Mouse (Mus musculus) mouse trophoblast stem cell (cell line): ENCODE measurements at regions not wholly inside any gene's neighbourhood (a gene's known extent, or its start where the extent isn't known, plus 50 kb on each side); places are given as distances from the start of the nearest gene placed in this dataset.

Experiments used
- in situ Hi-C, 2 experiments: fragments of 300-500 bp; cut with MseI, MboI; formaldehyde crosslinking; loops; 2 replicates in 1 of 2; 3 replicates in 1 of 2; pipeline ENCODE4 v1.15.1; 2025

- in situ Hi-C loops: no loop called here
Observed at GRCm38 (mm10) chr1:194041393-194042352, 576.3 kb upstream of the Plxna2 start.

- in situ Hi-C loops: no loop called here
Observed at GRCm38 (mm10) chr1:194038711-194039110, 579.3 kb upstream of the Plxna2 start.

DNA sequence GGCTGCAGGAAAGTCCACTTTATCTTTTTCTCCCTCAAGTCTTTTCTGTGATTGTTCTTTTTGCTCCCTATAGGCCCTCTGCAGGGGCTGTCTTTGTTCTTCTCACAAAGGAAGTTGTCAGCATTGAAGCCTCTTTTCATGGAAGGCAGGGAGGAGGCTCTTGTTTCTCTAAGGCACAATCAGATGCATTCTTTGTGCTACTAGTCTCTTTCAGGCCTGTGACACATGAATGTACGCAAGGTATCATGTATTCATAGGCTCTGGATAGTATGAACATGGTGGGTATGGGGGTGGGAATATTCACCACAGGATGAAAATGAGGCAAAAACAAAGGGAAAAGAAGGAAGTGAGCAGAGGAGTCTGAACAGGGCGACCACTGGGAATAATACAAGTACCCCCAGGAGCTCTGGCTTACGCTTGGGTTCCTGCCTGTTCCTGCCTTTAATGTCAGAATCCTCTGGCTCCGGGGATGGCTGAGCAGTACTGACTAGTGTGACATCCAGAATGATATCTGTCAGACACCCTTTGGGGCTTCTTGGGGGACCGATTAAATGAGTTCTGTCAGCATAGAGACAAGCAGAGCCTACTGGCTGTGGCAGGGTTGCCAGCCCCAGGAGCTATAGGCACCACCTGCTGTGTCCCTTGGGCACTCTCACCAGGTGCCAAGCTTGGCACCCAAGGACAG, 583.7 kb upstream of the Plxna2 start:
- in situ Hi-C loops: no loop called here

GRCm38 (mm10) chr1:194032603-194033002, 585.4 kb upstream of the Plxna2 start:
- in situ Hi-C loops: no loop called here

DNA sequence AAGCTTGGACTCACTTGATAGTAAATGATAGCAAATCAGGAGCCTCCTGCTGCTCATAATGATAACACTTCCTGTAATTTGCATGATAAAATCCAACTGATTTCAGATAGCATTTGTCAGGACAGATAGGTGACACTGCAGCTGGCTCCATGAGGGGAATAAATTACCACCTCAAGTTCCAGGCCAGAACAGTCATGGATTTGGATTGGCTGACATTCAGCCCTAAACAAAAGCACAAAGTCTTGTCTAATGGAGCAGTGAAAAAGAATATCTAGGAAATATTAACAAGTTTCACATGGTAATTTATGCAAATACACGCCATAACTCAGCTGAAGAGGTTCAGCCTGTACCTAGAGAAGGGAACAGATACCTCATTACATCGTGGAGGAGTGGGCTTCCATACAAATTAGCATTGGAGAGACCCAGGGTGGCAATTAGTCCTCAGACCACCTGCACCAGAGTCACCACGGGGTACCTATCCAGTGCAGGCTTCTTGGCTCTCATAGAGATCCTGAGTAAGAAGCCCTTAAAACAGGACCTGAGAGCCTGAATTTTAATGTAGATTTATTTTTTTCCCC, 587.3 kb upstream of the Plxna2 start:
- in situ Hi-C loops: no loop called here

DNA sequence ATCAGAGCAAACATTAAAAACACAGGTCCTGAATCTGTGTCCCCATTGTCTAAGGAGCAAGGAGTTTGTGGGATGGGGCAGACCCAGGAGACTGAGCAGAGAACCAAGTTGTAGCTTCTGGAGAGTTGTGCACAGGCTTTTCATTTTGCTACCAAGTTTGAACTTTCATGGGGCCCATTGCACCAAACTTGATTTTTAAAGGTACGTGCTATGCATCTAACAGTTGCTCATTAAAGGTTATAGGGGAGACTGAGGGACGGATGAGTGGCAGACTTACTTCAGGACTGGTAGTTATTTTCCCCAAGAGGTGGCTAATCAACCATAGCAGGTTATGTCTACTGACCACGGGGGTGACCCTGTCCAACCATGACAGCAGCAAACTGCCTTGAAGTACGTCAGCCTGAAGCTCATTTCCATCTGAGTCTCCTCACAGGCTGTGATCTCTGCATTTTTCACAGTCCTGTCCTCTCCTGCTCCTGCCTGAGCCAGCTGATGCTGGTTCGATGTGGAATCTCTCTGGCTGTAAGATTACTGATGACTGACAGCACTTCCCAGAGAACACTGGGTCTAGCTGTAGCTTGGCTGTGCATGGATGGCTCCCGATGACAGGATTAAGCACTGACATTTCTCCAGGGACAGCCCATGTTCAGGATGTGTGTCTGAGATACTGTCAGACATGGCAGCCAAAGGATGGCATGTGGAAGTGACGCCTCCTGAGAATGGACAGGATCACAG, 590.9 kb upstream of the Plxna2 start:
- in situ Hi-C loops: no loop called here

GRCm38 (mm10) chr1:194026213-194026612, 591.8 kb upstream of the Plxna2 start:
- in situ Hi-C loops: no loop called here

GRCm38 (mm10) chr1:194019282-194019681, 598.7 kb upstream of the Plxna2 start:
- in situ Hi-C loops: no loop called here

DNA sequence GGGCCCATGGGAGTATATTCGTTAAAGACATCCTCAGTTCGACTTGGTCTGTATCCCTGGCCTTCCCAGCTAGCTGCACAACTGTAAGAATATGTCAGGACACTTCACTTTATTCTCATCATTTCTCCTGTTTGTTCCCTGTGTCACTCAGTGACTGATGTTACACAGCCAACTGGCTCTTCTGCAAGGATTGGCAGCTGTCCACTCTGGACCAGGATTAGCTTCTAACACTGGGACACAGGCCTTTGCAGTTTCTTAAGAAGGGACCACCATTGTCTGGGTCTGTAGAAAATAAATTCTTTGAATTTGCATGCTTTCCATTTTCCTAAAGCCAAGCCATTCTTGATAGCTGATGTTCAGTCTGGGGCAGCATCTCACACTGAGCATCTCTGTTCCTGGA, 622.1 kb upstream of the Camk1g start:
- in situ Hi-C loops: no loop called here

DNA sequence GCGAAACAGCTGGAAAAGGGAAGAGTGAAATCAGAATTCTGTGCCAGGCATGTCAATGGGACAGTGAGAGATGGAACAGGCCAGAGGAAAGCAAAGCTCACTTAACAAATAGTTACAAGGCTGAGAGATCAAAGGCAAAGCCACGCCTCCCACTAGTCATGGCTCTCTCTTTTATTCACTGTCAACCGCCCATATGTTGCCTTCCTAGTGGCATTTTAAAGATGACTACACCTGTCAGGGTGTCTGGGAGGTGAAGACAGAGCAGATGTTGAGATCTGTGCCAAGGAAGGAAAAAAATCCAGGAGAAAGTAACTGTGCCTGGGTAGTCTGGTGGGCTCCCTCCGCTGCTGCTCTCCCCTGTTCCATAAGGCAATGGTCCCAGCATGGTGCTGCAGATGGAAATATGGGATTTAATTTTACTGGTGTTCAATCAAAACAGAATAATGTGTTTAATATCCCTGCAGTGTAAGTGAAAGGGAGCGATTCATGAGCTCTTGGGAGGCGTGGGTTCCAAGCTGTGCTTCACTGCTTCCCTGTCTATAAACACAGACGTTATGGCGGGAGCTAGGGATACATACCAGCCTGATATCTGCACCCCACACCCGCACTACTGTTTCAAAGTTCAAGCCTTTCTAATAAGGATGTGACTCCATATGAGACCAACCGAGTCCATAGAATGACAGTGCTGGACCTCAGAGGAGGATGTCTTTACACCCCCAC, 620.0 kb upstream of the Camk1g start:
- in situ Hi-C loops: no loop called here

DNA sequence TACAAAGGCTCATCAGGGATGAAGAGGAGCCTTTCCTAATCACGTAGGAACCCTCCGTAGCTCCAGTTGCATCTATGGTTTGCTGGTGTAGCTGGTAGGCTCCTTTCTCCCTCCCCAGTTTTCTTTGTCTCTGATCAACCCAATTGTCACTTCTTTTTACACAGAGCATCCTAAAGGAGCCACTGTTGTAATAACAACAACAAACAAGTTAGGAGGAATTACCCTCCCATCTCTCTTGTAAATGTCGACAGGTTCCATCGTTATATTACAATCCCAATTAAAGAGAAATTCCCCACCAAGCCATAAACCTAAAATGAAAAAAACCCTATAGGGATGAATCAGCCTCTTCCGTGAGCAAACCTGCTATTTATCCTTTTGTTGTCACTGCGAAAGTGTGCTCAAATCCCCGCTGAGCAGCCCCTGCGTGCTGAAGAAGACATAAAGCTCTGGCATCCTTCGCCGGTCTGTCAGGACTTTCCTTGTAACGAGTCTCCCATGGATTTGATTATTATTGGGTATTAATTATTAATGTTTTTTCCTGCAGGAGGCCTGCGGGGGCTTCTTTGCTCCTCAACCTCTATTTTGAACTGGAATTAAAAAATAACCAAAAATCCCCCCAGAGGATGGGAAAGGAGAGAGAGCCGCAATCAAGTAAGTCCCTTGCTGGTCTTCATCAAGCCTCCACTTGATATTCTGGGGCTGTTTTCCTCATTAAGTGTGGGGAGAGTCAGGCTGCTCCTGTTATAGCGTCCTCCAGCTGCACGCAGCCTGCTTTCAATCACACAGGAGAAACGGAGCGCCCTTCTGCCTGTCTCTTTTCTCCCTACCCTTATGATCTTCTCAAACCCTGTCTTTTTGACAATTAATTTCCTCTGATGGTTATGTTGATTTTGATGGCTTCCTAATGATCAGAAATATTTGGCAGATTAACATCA, 619.1 kb upstream of the Camk1g start:
- in situ Hi-C loops: no loop called here

- in situ Hi-C loops: no loop called here
Observed at GRCm38 (mm10) chr1:193980571-193980970, 610.5 kb upstream of the Camk1g start.

- in situ Hi-C loops: no loop called here
Observed at GRCm38 (mm10) chr1:193971537-193971936, 601.4 kb upstream of the Camk1g start.

DNA sequence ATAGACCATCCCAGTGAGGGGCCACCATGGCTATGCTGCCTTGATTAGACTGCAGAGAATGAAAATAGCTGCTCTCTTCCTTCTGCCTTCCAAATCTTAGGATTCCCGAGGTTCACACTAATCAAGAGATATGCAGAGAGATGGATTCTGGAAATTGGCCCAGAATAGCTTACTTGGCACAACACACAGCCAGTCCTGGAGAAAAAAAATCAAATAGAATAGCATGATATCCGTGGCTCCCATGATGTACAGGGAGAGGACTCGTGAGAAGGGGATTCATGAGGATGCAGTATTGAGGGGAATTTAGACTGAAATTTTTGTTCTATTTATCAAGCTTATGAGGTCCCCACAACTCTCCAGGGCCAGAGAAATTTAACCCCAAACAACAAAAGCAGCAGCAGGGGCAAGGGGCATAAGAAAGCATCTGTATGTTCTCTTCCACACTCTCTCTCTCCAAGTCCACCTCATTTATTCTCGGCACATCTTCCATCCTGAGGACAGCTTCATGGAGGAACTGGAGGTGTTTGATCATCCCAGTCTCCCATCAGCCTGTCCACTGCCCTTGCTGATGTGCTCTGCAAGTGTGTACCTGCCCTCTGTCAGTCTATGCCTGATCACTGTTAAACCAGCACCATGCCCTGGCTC, 599.3 kb upstream of the Camk1g start:
- in situ Hi-C loops: no loop called here

- in situ Hi-C loops: no loop called here
Observed at GRCm38 (mm10) chr1:193967957-193968926, 598.1 kb upstream of the Camk1g start.

- in situ Hi-C loops: no loop called here
Observed at GRCm38 (mm10) chr1:193966652-193967555, 596.8 kb upstream of the Camk1g start.

DNA sequence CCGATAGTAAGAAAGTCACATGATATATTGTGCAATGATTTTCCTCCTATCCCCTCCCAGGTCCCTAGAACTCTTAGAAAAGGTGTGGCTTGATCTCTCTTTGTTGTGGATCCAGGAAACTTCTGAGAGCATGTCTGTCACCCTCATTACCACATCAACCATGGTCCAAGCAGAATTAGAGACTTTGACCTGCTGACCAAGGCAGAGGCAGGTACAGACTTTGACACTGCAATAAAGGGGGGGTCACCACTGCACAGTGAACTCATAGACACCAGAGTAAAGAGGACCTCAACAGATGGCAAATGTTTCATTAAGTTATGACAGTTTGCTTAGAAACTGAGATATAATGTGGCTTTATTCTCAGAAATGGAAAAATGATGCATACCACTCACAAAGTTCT, 595.2 kb upstream of the Camk1g start:
- in situ Hi-C loops: no loop called here
